Mouse (Mus musculus) urinary bladder, postnatal 4 days (tissue): ENCODE results near the gene Cldn22.

Source experiments
- DNase-seq, 2 experiments: peaks; one replicate each; pipeline ENCODE4 v3.0.0; 2021 to 2022; ENCODE audit warnings: low spot score in 2 of 2

The Cldn22 gene

DNA sequence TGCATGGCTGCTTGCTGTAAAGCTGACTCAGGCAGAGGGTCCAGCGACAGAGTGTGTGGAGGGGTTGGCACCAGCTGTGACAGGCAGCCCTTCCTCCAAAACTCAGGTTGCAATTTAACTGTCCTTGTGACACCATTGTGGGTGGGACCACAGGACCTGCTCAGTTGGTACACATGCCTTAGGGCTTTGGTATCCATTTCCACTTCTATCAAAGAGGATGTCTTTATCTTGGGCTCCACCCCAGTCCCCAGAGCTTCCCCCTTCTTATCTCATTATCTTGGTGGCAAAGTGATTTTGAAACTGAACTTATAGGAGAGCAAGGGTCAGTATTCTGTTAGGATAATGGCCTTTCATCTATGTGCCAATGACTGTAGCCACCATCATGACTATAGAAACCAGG, 9.7 kb downstream of the Cldn22 start:
- DNase-seq = no peak

GRCm38 (mm10) chr8:47843063-47843462, 18.8 kb downstream of the Cldn22 start:
- no peak for DNase-seq

GRCm38 (mm10) chr8:47843651-47844050, 19.4 kb downstream of the Cldn22 start:
- DNase-seq = no peak

DNA sequence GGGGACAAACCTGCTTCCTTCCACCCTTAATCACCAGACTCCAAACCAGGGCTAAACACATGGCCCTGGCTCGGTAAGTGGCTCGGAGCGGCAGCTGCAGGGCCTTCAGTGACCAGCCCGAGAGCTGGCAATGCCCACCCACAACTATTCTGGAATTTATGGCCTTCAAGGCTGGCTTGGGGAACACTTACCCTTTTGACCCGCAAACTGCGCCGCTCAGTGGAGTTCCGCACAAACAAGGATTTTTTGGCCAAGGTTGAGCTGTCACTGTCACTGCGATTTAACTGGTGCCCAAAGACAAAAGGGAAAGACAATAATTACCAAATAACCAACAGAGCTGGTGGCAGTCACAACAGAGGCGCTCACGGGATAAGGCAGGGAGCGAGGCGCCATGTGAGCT, 21.7 kb downstream of the Cldn22 start:
- DNase-seq = no peak

DNA sequence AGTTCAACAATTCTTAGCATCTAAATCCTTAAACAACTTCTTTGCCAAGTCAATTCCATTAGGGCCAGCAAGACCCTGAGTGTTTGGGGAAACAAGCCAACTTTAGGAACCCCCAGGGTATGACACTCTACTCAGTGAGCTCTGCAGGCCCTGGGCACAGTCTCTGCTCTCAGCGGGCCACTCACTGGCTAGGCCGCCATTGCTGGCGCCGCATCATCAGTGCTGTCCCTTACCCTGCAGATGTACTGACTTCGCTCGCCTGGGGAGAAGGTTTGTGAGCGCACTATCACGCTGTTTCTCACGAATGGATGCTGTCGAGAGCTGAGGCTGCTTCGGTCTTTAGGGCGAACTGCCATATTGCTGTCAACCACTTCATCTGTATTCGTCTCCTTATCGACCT, 22.9 kb downstream of the Cldn22 start:
- DNase-seq = peak in 1 of 2 experiments; percentile 52

- DNase-seq = peak in 1 of 2 experiments; percentile 53
Measured at GRCm38 (mm10) chr8:47847931-47848330, 23.6 kb downstream of the Cldn22 start.

- no peak for DNase-seq
Measured at GRCm38 (mm10) chr8:47849842-47850241, 25.6 kb downstream of the Cldn22 start.

- DNase-seq = peak in 1 of 2 experiments; percentile 62
Measured at GRCm38 (mm10) chr8:47851824-47852502, 27.7 kb downstream of the Cldn22 start.

- no peak for DNase-seq
Measured at GRCm38 (mm10) chr8:47852737-47853136, 28.5 kb downstream of the Cldn22 start.

- DNase-seq = no peak
Measured at GRCm38 (mm10) chr8:47853356-47853755, 29.1 kb downstream of the Cldn22 start.

GRCm38 (mm10) chr8:47859259-47859658, 35.0 kb downstream of the Cldn22 start:
- DNase-seq = no peak

GRCm38 (mm10) chr8:47866568-47866967, 42.3 kb downstream of the Cldn22 start:
- no peak for DNase-seq

- peak; percentile 66 to 85 for DNase-seq
Measured at GRCm38 (mm10) chr8:47867067-47867466, 42.8 kb downstream of the Cldn22 start.

- DNase-seq = no peak
Measured at GRCm38 (mm10) chr8:47872361-47873107, 48.3 kb downstream of the Cldn22 start.

GRCm38 (mm10) chr8:47874497-47875178, 50.4 kb downstream of the Cldn22 start:
- DNase-seq = no peak
